Mouse (Mus musculus) stomach, embryonic 14.5 days (tissue): Measurements from ENCODE around the gene Pou6f2. TPM values are rescaled to one million over a fixed set of nuclear protein-coding genes. Genes with fewer than 3 reads are reported as not detected.

ENCODE experiments used
- ATAC-seq: fragments of 200-750 bp; cut with Nextera tagmentation; 2 replicates; pipeline ENCODE4 v1.8.0; 2017; ENCODE audit warnings: low read depth, moderate TSS enrichment; ENCODE audit not compliant: insufficient number of reproducible peaks, insufficient read depth, low FRiP score
- H3K27ac ChIP-seq: fragments of 300-500 bp; sonication (generic); 2 replicates; pipeline ENCODE4 v1.5.1; 2014; ENCODE audit warnings: mild to moderate bottlenecking, low read length, moderate library complexity, mixed read lengths
- H3K27me3 ChIP-seq: fragments of 300-500 bp; sonication (generic); 2 replicates; pipeline ENCODE4 v1.6.1; 2014; ENCODE audit warnings: low read length, control low read depth, mixed read lengths; ENCODE audit not compliant: control insufficient read depth, insufficient read depth
- H3K36me3 ChIP-seq: fragments of 300-500 bp; sonication (generic); 2 replicates; pipeline ENCODE4 v1.6.1; 2014; ENCODE audit warnings: mild to moderate bottlenecking, control low read depth, low read length, moderate library complexity, mixed read lengths; ENCODE audit not compliant: control insufficient read depth, insufficient read depth
- H3K4me1 ChIP-seq: fragments of 300-500 bp; sonication (generic); 2 replicates; pipeline ENCODE4 v1.6.1; 2014; ENCODE audit warnings: low read length, control low read depth, mixed read lengths; ENCODE audit not compliant: control insufficient read depth, insufficient read depth
- H3K4me2 ChIP-seq: fragments of 300-500 bp; sonication (generic); replicated peaks from 2 replicates; pipeline ENCODE4 v1.6.1; 2014; ENCODE audit warnings: low read depth, low read length, control low read depth
- H3K4me3 ChIP-seq: fragments of 300-500 bp; sonication (generic); 2 replicates; pipeline ENCODE4 v1.5.1; 2014; ENCODE audit warnings: low read depth, low read length, control low read depth
- H3K9ac ChIP-seq: fragments of 300-500 bp; sonication (generic); replicated peaks from 2 replicates; pipeline ENCODE4 v1.6.1; 2014; ENCODE audit warnings: low read depth, mild to moderate bottlenecking, control low read depth, low read length, moderate library complexity, mixed read lengths
- H3K9me3 ChIP-seq: fragments of 300-500 bp; sonication (generic); 2 replicates; pipeline ENCODE4 v1.6.1; 2016; ENCODE audit warnings: low read depth, low read length, control low read depth; ENCODE audit not compliant: control insufficient read depth
- WGBS: fragments of 180-500 bp; shearing (Covaris S2); extraction: QIAGEN DNeasy Blood & Tissue Kit; methylation state at CpG from one replicate; pipeline ENCODE4 v1.1.7; 2014; 5-methylcytosine and 5-hydroxymethylcytosine counted together
- polyA plus RNA-seq: library from polyadenylated mRNA; unstranded; fragments of >200 nt; fragmentation: Nextera tagmentation; extraction: Ambion mirVana; gene quantifications from 2 replicates; pipeline ENCODE4 v1.2.1, GENCODE M21; 2014

The Pou6f2 gene
- polyA plus RNA-seq, 1 experiment from 2014 or later, result 0.19 TPM

DNA sequence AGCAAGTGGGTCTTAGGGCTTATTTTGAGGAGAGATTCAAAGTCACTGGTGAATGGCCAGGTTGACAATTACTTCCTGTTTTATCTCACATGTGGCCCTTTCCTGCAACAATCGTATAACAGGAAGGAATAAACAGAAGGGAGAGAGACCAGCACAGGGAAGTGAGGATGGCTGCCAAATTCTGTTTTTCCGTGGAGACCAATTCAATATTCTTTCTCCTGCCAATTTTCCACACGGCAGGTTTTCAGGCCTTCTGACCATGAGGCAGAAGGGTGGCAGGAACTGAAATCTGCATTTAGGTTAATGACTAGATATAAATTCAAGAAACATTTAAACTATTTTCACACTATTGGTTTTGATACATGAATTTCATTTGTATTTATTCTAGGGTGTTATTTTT lies 224.5 kb downstream of the Pou6f2 start:
- Histone ChIP-seq H3K4me3 (no peak overlapping the region), H3K36me3 (no peaks in the 10 kb centered on the region), H3K4me1 (no peaks in the 10 kb centered on the region), H3K4me2 (no peak overlapping the region), H3K27ac (no peak overlapping the region), H3K9me3 (no peaks in the 10 kb centered on the region), H3K9ac (no peak overlapping the region), H3K27me3 (no peaks in the 10 kb centered on the region)
- no peak for ATAC-seq
- WGBS, result 45% methylated on average over 3 of the region's 3 CpGs

DNA sequence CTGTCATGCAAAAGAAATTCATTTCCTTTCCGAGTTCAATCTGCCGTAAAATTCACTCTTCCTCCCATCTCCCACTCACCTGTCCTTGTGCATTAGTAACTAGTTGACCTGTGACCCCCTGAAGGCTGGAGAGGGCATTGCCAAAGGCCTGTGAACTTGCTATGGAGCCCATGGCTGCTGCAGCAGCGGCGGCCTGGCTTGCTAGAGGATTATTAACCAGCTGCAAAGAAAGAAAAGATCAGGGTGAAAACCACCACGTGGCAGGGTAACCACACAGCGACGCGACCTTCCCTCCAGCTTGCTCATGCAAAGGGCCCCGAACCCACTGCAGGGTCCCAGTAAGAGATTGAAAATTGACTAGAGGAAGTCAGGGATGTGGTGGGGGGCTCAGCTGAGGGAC lies 225.2 kb downstream of the Pou6f2 start:
- Histone ChIP-seq H3K27me3 (no peaks in the 10 kb centered on the region), H3K4me2 (no peak overlapping the region), H3K9ac (no peak overlapping the region), H3K4me1 (no peaks in the 10 kb centered on the region), H3K4me3 (no peak overlapping the region), H3K27ac (no peak overlapping the region), H3K36me3 (no peaks in the 10 kb centered on the region), H3K9me3 (no peaks in the 10 kb centered on the region)
- ATAC-seq, result no peak; the same call in 1 of the 2 replicates
- WGBS, result 32% methylated on average over 9 of the region's 9 CpGs

DNA sequence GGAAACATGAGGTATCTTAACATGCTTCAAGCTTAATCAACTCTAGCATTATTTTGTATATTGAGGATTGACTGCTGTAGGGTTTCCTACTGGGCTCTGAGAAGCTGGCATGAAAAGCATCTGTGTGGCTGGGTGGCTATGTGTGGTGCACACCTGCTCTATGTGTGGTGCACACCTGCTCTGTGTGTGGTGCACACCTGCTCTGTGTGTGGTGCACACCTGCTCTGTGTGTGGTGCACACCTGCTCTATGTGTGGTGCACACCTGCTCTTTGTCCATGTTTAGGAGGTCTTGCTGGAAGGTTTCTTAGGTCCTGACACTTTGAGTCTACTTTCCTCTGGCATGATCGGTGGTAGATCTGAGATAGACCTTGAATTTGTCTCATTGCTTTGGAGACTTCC lies 233.3 kb downstream of the Pou6f2 start:
- WGBS, result 85% methylated on average over 1 of the region's 1 CpGs
- Histone ChIP-seq H3K27me3 (no peaks in the 10 kb centered on the region), H3K36me3 (no peaks in the 10 kb centered on the region), H3K4me2 (no peak overlapping the region), H3K4me3 (no peak overlapping the region), H3K27ac (no peak overlapping the region), H3K9me3 (no peaks in the 10 kb centered on the region), H3K9ac (no peak overlapping the region), H3K4me1 (no peaks in the 10 kb centered on the region)
- ATAC-seq, result no peak

DNA sequence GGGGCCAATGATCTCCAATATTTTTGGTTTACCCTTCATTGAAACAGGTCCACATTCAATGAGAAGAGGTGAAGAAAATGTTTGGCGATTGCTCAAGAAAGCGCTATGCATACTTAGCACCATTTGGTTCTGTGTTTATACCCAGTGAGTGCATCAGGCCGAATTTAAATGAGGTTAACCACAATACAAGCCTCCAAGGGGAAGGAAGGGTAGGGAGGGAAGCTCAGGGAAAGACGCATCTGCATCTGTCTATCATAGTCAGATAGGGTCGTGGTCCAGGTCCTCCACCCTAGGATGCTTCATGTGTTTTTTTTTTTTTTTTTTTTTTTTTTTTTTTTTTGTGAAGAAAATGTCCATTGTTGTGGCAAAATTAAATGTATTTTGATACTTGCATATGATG lies 236.9 kb downstream of the Pou6f2 start:
- no peak overlapping the region for H3K4me2 ChIP-seq
- H3K4me3 ChIP-seq, result no peak overlapping the region
- H3K9ac ChIP-seq, result no peak overlapping the region
- no peaks in the 10 kb centered on the region for H3K4me1 ChIP-seq
- 58% methylated on average over 5 of the region's 5 CpGs for WGBS
- no peaks in the 10 kb centered on the region for H3K9me3 ChIP-seq
- H3K36me3 ChIP-seq, result no peaks in the 10 kb centered on the region
- no peaks in the 10 kb centered on the region for H3K27me3 ChIP-seq
- no peak for ATAC-seq
- H3K27ac ChIP-seq, result no peak overlapping the region

DNA sequence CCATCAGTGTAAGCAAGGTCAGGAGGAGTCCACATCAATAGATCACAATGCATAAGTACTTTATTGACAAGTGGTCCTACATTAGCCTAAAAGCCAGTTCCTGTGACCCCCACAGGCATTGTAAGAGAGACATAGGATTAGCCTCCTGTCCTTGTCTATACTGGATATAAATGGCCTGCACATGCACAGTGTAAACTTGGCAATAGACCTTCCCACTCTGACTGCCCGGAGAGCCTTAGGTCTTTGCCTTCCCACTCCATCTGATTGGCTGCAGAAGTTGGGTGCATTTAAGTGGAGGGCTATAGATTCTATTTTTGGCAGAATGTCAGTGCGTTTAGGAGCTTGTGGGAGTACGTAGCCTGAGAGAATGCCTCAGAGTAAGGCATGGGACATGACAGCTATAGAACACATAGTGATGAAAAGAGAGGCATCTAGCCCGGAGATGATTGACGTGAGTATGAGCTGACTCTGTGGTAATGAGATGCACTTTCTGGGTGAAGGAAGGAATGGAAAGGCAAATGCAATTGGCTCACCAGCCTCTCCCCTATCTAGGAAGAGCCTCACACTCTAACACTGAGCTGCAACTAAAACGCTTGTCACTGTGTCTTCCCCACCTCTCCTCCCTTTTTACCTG lies 243.4 kb downstream of the Pou6f2 start:
- Histone ChIP-seq H3K27ac (no peak overlapping the region), H3K27me3 (no peaks in the 10 kb centered on the region), H3K4me2 (no peak overlapping the region), H3K4me1 (no peaks in the 10 kb centered on the region), H3K9ac (no peak overlapping the region), H3K4me3 (no peak overlapping the region), H3K36me3 (no peaks in the 10 kb centered on the region), H3K9me3 (no peaks in the 10 kb centered on the region)
- WGBS, result 63% methylated on average over 6 of the region's 6 CpGs
- ATAC-seq, result no peak

DNA sequence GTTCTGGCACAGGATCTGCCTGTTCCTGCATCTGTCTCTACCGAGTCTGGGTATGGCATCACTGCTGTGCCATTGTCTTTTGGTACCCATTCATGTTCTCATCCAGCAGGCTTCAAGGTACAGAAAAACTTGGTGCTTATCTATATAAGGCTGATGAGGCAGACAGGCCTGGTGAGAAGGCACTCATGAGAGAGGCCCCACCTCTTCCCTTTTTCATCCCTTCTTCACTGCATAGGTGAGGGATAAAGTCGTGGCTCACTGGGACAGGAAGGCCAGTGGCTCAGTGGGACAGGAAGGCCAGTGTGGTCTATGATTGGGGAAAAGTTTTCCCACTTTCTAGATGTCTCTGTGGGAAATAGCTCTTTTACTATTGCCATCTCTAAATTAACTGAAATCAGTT lies 263.8 kb downstream of the Pou6f2 start:
- Histone ChIP-seq H3K36me3 (no peaks in the 10 kb centered on the region), H3K9ac (no peak overlapping the region), H3K27ac (no peak overlapping the region), H3K4me2 (no peak overlapping the region), H3K4me1 (no peaks in the 10 kb centered on the region), H3K9me3 (no peaks in the 10 kb centered on the region), H3K27me3 (no peaks in the 10 kb centered on the region), H3K4me3 (no peak overlapping the region)
- 78% methylated on average over 2 of the region's 2 CpGs for whole genome bisulfite sequencing
- ATAC-seq, result no peak

DNA sequence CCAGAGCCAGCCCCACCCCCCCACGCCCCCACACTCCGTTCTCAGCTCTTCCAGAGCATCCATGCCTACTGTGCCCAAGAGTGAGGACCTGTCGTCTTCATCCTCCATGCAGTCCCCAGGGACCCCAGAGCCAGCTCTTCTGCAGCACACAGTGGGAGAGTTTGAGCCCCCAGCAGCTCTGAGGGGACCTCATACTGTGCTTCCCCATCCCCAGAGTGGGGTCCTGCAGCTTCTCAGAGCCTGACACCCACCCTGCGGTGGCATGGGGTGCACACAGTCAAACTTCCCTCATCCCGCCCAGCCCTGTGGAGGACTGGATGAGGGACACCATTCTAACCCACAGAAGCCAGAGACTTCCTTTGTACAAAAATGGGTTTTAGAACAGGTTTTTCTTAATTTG lies 264.3 kb downstream of the Pou6f2 start:
- no peaks in the 10 kb centered on the region for H3K36me3 ChIP-seq
- no peak overlapping the region for H3K4me3 ChIP-seq
- no peaks in the 10 kb centered on the region for H3K4me1 ChIP-seq
- ATAC-seq, result no peak
- no peak overlapping the region for H3K9ac ChIP-seq
- 78% methylated on average over 5 of the region's 5 CpGs for WGBS
- no peak overlapping the region for H3K4me2 ChIP-seq
- H3K27ac ChIP-seq, result no peak overlapping the region
- H3K27me3 ChIP-seq, result no peaks in the 10 kb centered on the region
- H3K9me3 ChIP-seq, result no peaks in the 10 kb centered on the region

DNA sequence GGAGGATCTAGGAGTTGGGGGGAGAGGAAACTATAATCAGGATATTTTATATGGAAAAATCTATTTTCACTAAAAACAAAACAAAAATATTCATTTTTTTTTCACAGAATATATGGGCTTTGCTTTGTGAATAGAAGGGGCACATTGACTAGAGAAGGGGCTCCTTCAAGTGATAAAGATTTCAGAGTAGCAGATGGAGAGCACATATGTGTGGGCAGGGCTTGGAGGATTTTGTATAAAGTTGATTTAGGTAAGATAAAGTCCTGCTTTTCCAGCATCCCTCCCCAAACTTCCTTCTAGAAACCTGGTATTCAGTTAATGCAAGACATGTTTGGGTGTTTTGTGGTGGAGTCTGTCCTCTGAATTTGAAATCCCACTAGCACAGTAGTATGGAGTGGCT lies 266.2 kb downstream of the Pou6f2 start:
- H3K4me3 ChIP-seq, result no peak overlapping the region
- H3K27ac ChIP-seq, result no peak overlapping the region
- no peak overlapping the region for H3K9ac ChIP-seq
- no peaks in the 10 kb centered on the region for H3K9me3 ChIP-seq
- H3K4me2 ChIP-seq, result no peak overlapping the region
- no peaks in the 10 kb centered on the region for H3K4me1 ChIP-seq
- no peaks in the 10 kb centered on the region for H3K27me3 ChIP-seq
- no peak for ATAC-seq
- no peaks in the 10 kb centered on the region for H3K36me3 ChIP-seq

DNA sequence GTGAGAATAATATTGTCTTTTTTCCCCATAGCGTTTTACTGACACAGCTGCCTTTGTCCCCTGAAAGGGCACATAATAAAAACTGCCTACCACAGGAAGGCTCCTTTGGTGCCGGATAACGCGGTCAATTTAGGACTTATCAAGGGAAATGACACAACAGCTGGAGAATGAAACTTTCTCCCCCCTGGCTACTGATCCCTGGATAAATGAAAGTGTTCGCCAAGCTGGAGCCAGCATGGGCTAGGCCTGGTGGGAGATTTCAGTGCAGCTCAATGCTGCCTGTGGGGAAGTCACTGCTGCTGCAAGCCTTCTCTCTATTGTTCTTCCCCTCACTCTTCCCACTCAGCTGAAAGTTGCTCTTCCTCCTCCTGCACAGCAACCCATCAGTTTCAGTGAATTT lies 267.8 kb downstream of the Pou6f2 start:
- 62% methylated on average over 5 of the region's 5 CpGs for WGBS

More for the DNA sequence above, 267.8 kb downstream of the Pou6f2 start:
- no peaks in the 10 kb centered on the region for H3K27me3 ChIP-seq
- no peaks in the 10 kb centered on the region for H3K36me3 ChIP-seq
- H3K4me1 ChIP-seq, result no peaks in the 10 kb centered on the region
- H3K27ac ChIP-seq, result no peak overlapping the region
- ATAC-seq, result no peak
- no peaks in the 10 kb centered on the region for H3K9me3 ChIP-seq
- no peak overlapping the region for H3K4me3 ChIP-seq
- no peak overlapping the region for H3K9ac ChIP-seq
- no peak overlapping the region for H3K4me2 ChIP-seq
